Mouse (Mus musculus) kidney, embryonic 15.5 days (tissue): ENCODE measurements at regions not wholly inside any gene's neighbourhood (a gene's known extent, or its start where the extent isn't known, plus 50 kb on each side); places are given as distances from the start of the nearest gene placed in this dataset.

Source experiments
- ATAC-seq: fragments of 200-750 bp; cut with Nextera tagmentation; replicated peaks from 2 replicates; pipeline ENCODE4 v1.8.0; 2017; ENCODE audit warnings: moderate TSS enrichment; ENCODE audit not compliant: low FRiP score
- H3K27ac ChIP-seq: fragments of 300-500 bp; sonication (generic); 2 replicates; pipeline ENCODE4 v1.5.1; 2015; ENCODE audit warnings: mild to moderate bottlenecking, inconsistent platforms
- H3K27me3 ChIP-seq: fragments of 300-500 bp; sonication (generic); 2 replicates; pipeline ENCODE4 v1.6.1; 2015; ENCODE audit warnings: inconsistent platforms
- H3K36me3 ChIP-seq: fragments of 300-500 bp; sonication (generic); 2 replicates; pipeline ENCODE4 v1.6.1; 2015; ENCODE audit warnings: inconsistent platforms
- H3K4me1 ChIP-seq: fragments of 300-500 bp; sonication (generic); 2 replicates; pipeline ENCODE4 v1.6.1; 2015; ENCODE audit warnings: inconsistent platforms
- H3K4me2 ChIP-seq: fragments of 300-500 bp; sonication (generic); 2 replicates; pipeline ENCODE4 v1.6.1; 2015; ENCODE audit warnings: moderate library complexity, mild to moderate bottlenecking, inconsistent platforms
- H3K4me3 ChIP-seq: fragments of 300-500 bp; sonication (generic); replicated peaks from 2 replicates; pipeline ENCODE4 v1.5.1; 2015; ENCODE audit warnings: mild to moderate bottlenecking, inconsistent platforms
- H3K9ac ChIP-seq: fragments of 300-500 bp; sonication (generic); 2 replicates; pipeline ENCODE4 v1.6.1; 2015; ENCODE audit warnings: mild to moderate bottlenecking, inconsistent platforms
- H3K9me3 ChIP-seq: fragments of 300-500 bp; sonication (generic); replicated peaks from 2 replicates; pipeline ENCODE4 v1.6.1; 2016; ENCODE audit warnings: inconsistent platforms
- WGBS: fragments of 180-500 bp; shearing (Covaris S2); methylation state at CpG from one replicate; pipeline ENCODE4 v1.1.7; 2015; ENCODE audit warnings: mixed read lengths; 5-methylcytosine and 5-hydroxymethylcytosine counted together

- Histone ChIP-seq H3K4me1 (no peaks in the 10 kb centered on the region), H3K4me2 (no peak overlapping the region), H3K27me3 (no peaks in the 10 kb centered on the region), H3K9ac (no peak overlapping the region), H3K4me3 (no peak overlapping the region), H3K36me3 (no peaks in the 10 kb centered on the region), H3K27ac (no peak overlapping the region), H3K9me3 (no peaks in the 10 kb centered on the region)
- ATAC-seq, result no peak
- WGBS, result 48% methylated on average over 3 of the region's 3 CpGs
These were observed 81.7 kb upstream of the Cers4 start for GRCm38 (mm10) chr8:4411126-4411525.

DNA sequence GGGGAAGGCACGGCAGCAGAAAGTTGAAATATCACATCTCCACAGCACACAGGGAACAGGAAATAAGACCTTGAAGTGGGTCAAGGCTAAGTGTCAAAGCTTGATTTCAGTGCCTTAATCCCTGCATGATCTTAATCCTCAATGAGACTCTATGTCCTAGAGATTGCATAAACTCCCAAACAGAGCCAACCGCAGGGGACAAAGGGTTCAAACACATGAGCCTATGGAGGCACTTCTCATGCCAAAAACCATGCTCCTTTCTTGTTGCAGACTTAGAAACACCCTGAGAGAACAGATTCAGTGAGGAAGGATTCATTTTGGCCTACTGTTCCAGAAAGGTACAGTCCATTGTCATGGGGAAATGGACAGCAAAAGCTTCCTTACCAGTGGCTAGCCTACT is 81.0 kb upstream of the Cers4 start:
- Histone ChIP-seq H3K4me3 (no peak overlapping the region), H3K27ac (no peak overlapping the region), H3K4me2 (no peak overlapping the region), H3K9me3 (no peaks in the 10 kb centered on the region), H3K4me1 (no peaks in the 10 kb centered on the region), H3K27me3 (no peaks in the 10 kb centered on the region), H3K9ac (no peak overlapping the region), H3K36me3 (no peaks in the 10 kb centered on the region)
- WGBS, result 69% methylated on average over 2 of the region's 2 CpGs
- no peak for ATAC-seq

GRCm38 (mm10) chr8:4413206-4413605 is 79.6 kb upstream of the Cers4 start:
- Histone ChIP-seq H3K27ac (no peak overlapping the region), H3K4me3 (no peak overlapping the region), H3K9me3 (no peaks in the 10 kb centered on the region), H3K4me1 (no peaks in the 10 kb centered on the region), H3K27me3 (no peaks in the 10 kb centered on the region), H3K36me3 (no peaks in the 10 kb centered on the region), H3K4me2 (no peak overlapping the region), H3K9ac (no peak overlapping the region)
- ATAC-seq, result peak; percentile 55; the same call in 1 of the 2 replicates
- WGBS, result 61% methylated on average over 6 of the region's 6 CpGs

- 42% methylated on average over 4 of the region's 4 CpGs for WGBS
- H3K27me3 ChIP-seq, result no peaks in the 10 kb centered on the region
- no peak overlapping the region for H3K27ac ChIP-seq
- H3K4me1 ChIP-seq, result no peaks in the 10 kb centered on the region
- H3K9me3 ChIP-seq, result no peaks in the 10 kb centered on the region
- H3K36me3 ChIP-seq, result no peaks in the 10 kb centered on the region
- no peak overlapping the region for H3K4me3 ChIP-seq
- peak; percentile 75; the same call in 1 of the 2 replicates for ATAC-seq
- no peak overlapping the region for H3K4me2 ChIP-seq
- H3K9ac ChIP-seq, result no peak overlapping the region
These were observed 79.1 kb upstream of the Cers4 start for GRCm38 (mm10) chr8:4413764-4414163.

- no peak for ATAC-seq
- Histone ChIP-seq H3K27ac (no peak overlapping the region), H3K36me3 (no peaks in the 10 kb centered on the region), H3K27me3 (no peaks in the 10 kb centered on the region), H3K4me3 (no peak overlapping the region), H3K9me3 (no peaks in the 10 kb centered on the region), H3K4me2 (no peak overlapping the region), H3K4me1 (no peaks in the 10 kb centered on the region), H3K9ac (no peak overlapping the region)
- WGBS, result 68% methylated on average over 3 of the region's 3 CpGs
These were observed 75.7 kb upstream of the Cers4 start for GRCm38 (mm10) chr8:4417141-4417540.

- ATAC-seq, result no peak
- H3K4me3 ChIP-seq, result no peak overlapping the region
- WGBS, result 84% methylated on average over 2 of the region's 2 CpGs
These were observed 59.7 kb upstream of the Cers4 start for GRCm38 (mm10) chr8:4433161-4433560.

GRCm38 (mm10) chr8:4436546-4436945 is 56.3 kb upstream of the Cers4 start:
- H3K27me3 ChIP-seq, result no peaks in the 10 kb centered on the region
- H3K27ac ChIP-seq, result no peak overlapping the region
- H3K4me2 ChIP-seq, result no peak overlapping the region
- H3K4me1 ChIP-seq, result no peaks in the 10 kb centered on the region
- H3K9ac ChIP-seq, result no peak overlapping the region
- 70% methylated on average over 3 of the region's 3 CpGs for WGBS
- no peak overlapping the region for H3K4me3 ChIP-seq
- no peaks in the 10 kb centered on the region for H3K36me3 ChIP-seq
- 0 out of 2 replicates have a peak, but pooled peaks cover under 1% of the 10 kb centered on the region for H3K9me3 ChIP-seq
- no peak for ATAC-seq

More at GRCm38 (mm10) chr8:4433161-4433560, 59.7 kb upstream of the Cers4 start:
- Histone ChIP-seq H3K36me3 (no peaks in the 10 kb centered on the region), H3K9me3 (0 out of 2 replicates have a peak, but pooled peaks cover 3% of the 10 kb centered on the region), H3K4me1 (no peaks in the 10 kb centered on the region), H3K27ac (no peak overlapping the region), H3K27me3 (no peaks in the 10 kb centered on the region), H3K9ac (no peak overlapping the region), H3K4me2 (no peak overlapping the region)
